Mouse (Mus musculus): ENCODE data around the gene Brdt.

GRCm38 (mm10) chr5:107394437-107394836 lies 63.5 kb downstream of the Brdt start:
- TF ChIP-seq CTCF (IDR thresholded peaks at IDR 0.05; ENCODE audit: insufficient read depth, low read length), result no peak
- TF ChIP-seq POLR2A (IDR thresholded peaks at IDR 0.05; ENCODE audit: borderline replicate concordance, extremely low read depth, low read depth, low read length), result no peak

All from lung, adult 2 months (tissue).